Mouse (Mus musculus) liver, embryonic 14.5 days (tissue): ENCODE data around the gene Fam57b.

ENCODE experiments used
- CTCF ChIP-seq: IDR thresholded peaks from 2 replicates; pipeline ENCODE4 v1.5.1; 2016; ENCODE audit warnings: antibody characterized with exemption, low read depth, control low read depth
- EP300 ChIP-seq: IDR thresholded peaks from 2 replicates; pipeline ENCODE4 v1.6.1; 2016; ENCODE audit warnings: antibody characterized with exemption, low read depth

DNA sequence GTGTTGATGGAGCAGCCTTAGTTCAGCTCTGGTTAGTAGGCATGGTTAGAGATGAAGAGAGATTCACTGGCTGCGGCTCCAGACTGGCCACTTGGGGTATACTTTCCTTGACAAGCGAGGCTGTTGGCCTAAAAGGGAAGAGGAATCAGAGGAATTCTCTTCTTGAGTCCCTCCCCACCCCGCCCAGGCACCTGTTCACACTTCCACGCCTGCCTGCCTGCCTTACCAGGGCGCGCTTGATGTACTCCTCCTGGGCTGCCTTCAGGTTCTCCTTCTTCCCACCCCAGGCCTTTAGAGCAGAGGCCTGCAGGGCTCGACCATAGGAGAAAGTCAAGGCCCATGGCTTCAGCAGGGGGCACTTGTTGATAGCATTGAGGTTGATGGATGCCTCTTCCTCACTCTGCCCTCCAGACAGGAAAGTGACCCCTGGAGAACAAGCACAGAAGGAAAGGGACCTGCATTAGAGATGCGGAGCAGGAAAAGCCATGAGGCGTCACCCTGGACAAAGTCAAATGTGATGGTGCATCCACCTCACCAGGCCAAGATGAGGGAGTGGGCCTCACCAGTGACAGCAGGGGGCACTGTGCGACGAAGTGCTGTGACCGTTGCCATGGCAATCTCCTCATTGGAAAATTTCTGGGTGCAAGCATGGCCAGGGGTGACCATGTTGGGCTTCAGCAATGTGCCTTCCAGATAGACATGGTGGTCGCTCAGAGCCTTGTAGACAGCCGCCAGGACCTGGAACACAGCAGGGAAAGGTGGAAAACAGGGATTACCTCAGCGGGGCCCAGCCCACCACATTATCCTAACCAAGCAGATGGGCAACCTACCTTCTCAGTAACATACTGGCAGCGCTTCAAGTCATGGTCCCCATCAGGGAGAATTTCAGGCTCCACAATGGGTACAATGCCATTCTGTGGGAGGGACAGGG, 1.8 kb upstream of the Fam57b start:
- TF ChIP-seq CTCF = peak; percentile 53
- TF ChIP-seq EP300 = no peak
